Mouse (Mus musculus) right cerebral cortex, postnatal 10 days (tissue): Measurements from ENCODE around the gene Pmfbp1.
"Not testable (repeated sequence)": the region's sequence is repeated elsewhere in the genome, so short reads cannot be mapped to it uniquely, and the experiment has no call there.

Source experiments
- DNase-seq, 2 experiments: peaks; one replicate each; pipeline ENCODE4 v3.0.0; 2021; ENCODE audit warnings: low spot score in 2 of 2

Gene Pmfbp1

DNA sequence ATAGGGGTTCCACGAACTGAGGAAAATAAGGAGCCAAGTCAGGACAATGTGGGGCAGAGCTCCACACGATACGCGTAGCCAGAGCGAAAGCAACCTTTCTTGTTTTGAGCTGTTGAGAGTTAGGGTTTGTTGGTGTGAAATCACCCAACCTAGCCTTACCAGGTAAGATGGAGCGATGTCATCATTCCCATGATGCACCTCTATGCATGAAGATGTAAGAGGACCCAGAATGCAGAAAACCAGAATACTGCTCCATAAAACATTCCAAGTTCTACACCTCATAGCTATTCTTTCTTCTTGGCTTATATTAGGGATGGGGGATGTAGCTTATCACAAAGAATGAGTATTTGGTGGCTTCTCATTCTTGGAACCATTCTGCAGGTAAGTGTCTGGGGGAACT, at the start of gene Pmfbp1:
Gene Pmfbp1 (plus strand): TSS at position 301 of the 400 bp plus-strand sequence.
- no peak for DNase-seq

DNA sequence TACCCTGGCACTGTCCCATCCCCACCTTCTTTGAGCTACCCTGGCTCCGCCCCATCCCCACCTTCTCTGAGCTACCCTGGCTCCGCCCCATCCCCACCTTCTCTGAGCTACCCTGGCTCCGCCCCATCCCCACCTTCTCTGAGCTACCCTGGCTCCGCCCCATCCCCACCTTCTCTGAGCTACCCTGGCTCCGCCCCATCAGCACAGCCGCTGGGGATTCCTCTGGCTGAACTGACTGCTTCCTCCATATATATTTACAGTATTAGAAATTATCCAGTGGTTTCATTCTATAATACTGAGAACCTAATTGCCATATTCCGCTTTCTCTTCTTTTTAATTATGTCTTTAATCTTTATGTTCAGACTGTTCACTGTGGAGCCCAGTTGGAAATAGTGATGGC, 46.9 kb upstream of the Pmfbp1 start:
- not testable (repeated sequence) for DNase-seq

DNA sequence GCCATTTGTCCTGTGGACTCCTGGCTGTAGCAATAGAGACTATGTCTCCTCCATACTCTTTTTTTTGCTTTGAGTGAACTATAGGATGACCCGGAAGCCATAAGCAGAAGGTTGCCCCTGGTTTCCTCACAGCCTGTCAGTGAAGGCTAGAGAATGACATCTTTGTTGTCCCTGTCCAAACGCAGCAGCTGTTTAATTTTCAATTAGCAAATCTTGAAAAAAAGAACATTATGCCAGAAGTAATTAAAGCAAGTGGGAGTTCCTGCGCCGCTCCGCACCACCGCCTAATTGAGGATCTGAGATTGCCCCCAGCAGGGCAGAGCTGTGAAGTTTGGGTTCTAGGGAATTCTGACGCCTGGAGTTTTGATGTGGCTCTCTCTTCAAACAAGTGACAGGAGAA, 42.8 kb upstream of the Pmfbp1 start:
- DNase-seq, result no peak

DNA sequence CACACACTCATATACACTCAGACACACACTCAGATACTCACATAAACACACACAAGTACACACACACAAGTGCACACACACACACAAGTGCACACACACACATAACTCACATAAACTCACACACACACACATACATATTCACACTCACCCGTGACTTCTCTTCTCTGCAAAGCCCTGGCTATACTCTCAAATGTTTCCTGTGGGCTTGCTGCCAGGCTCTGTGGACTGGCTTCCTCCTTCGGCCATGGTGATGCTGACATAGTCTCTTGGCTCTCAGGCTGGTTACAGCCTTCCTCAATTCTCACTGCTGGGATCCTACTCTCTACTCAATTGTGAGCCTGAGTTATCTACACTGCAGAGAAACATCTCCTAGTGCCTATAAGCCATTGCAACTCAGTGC, 38.7 kb upstream of the Pmfbp1 start:
- peak; percentile 51 to 58 for DNase-seq

DNA sequence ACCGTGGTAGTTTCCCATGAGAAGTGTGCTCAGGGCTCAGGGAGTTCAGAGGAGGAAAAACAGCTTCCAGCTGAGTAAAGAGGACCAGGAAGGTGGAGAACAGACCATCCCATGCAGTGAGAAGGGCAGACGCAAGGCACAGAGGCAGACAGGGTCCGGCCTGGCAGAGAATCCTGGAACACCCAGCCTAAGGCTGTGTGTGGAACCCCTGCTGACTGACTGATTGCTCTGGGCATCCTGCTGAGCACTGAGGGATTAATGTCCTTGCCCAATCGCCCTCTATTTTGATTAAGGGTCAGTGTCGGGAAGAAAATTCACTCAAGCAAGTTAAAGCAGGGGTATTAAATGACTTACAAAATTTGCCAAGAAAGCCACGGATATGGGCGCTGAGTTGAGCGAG, 36.4 kb upstream of the Pmfbp1 start:
- DNase-seq, result no peak

DNA sequence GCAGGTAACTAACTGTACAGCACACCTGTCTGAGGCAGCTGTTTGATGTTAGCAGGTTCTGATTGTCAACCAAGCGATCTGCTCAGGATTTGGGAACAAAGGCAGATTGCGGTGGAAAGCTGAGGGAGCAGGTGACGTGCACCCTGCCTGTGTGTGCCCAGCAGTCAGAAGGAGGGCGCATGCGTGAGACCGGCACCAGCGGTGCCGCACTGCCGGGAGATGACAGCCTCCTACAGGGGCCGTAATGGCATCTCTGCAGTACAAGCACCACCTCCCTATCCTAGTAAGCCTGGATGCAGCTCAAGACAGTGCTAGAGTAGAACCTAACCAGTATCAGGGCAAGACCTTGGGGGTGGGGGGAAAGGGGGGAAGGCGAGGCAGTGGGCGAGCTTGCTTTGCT, 35.2 kb upstream of the Pmfbp1 start:
- DNase-seq, result peak in 1 of 2 experiments; percentile 65

DNA sequence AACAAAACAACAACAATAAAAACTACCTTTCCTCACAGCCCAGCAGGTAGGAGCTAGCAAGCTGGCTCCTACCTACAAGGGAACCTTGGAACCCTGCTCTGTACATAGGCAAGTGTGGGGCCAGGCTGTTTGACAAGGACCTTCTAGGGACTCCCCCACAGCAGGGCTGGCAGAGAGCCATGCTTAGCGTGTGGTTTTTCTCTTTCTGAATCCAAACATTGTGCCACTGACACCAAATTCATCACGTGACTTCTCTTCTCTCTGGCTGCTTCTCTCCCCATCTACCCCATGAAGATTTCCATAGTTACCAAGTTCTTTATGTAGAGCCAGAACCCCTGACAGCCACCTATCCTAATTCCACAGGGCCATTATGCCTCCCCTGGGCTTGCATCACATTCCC, 30.8 kb upstream of the Pmfbp1 start:
- DNase-seq, result no peak

DNA sequence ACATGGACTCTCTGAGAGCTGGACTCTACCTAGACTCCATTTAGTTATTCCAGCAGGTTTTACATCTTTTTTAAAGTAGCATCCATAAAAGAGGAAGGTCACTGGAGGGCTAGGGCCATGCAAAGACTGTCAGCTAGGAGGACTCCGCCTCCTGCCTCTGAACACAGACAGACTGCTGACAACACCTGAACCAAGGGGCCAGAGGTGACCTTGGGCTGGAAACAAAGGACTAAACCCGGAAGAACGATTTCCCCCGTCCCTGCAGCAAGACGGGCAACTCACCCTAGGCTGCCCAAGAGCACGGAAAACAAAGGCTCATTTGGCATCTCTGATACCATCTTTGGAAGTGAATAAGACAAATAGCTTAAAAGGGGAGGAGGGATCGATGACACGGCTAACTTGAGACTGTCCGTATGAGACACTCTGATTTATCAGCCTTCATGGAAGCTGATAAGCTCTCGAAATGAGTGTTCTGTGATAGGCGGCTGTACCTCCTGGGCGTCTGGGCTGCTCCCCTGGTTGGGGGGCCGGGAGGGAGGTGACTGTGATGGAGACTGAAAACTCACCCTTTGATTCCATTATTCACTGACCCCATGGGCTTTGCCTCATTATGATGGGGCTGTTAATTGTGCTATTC, 30.0 kb upstream of the Pmfbp1 start:
- no peak for DNase-seq

DNA sequence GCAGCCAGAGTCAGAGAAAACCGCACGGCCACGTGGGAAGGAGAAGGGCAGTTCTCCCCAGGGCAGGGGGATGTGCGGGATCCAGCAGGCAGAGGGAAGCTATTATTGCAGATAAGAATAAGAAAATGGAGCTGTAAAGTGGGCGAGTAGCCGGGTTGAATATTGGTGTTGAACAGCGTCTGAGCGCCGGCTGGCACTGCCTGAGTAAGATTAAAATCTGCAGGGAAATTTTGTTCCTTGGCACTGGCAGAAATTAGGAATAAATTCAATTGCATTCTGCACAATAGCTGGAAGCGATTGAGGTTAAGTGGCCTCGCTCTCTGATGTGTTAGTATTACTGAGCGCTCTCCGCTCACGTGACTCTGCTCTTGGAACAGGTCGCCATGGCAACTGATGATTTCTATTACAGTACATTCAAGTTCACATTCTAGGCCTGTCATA, 29.4 kb upstream of the Pmfbp1 start:
- DNase-seq, result peak; percentile 81 to 90

DNA sequence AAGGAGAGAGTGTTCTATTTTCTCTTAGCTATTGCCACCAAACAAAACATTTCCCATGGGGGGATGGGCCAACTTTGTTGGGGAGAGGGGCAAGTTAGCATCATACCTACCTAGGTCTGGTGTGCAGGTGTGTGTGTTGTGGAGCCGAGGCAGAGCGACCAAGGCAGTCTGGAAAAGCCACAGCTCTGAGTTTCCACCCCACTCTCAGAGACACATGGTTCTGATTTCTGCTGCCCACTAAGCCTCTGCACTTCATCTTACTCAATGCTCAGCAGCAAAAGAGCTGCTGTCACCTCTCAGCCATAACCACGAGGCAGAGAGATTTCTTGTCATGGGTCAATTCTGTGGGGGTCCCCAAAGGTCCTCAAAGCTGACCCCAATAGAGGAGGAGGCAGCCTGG, 28.8 kb upstream of the Pmfbp1 start:
- DNase-seq, result peak in 1 of 2 experiments; percentile 47

DNA sequence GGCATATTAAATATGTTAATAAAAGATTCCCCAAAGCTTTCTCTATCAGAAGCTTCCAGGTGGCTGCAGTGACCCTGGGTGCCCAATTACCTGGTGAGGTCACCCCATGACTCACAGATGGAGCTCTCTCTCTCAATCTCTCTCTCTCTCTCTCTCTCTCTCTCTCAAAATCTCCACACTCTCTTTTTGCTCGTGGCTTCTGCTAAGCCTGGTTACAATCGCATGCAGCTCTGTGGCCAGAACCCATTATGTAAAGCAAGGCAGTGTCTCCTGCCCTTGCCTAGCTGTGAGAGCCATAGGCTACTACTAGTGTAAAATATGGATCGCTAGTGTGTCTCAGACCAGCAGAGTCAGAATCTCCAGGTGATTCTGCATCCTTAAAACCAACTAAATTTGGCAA, 28.1 kb upstream of the Pmfbp1 start:
- DNase-seq, result no peak

DNA sequence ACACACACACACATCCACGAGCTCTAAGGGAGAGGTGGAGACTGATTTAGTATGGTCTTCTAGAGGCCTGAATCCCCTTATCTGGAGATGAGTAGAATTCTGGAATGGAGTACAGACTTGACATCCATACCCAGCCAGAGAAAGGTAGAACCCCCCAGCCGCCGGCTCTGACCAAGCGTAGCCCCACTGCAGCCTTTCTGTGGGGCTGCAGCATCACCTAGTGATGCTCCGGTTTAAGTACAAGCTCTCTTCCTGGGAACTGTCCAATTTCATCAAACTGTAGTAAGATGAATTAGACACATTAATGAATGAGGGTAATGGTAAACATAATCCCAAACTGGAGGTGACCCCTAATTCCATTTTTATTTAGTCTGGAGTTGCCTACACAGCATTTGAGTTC, 26.3 kb upstream of the Pmfbp1 start:
- DNase-seq, result peak; percentile 53 to 55

DNA sequence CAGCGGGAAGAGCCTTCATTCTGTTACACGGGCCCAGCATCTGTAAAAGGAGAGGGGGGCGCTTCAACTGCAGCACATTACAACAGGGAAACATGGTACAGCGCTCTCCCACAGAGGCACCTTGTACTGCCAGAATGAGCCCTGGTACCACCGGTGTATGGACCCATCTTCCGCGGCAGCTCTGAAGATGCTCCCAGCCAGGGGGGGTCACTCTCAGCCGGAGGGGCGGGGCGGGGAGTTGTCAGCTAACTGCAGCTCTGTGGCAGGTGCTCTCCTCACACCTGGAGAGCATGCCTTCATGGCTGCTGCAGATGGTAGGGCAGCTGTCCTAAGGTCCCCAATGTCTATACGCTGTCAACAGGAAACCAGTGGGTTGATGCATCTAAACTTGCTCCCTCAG, 25.7 kb upstream of the Pmfbp1 start:
- DNase-seq, result no peak

DNA sequence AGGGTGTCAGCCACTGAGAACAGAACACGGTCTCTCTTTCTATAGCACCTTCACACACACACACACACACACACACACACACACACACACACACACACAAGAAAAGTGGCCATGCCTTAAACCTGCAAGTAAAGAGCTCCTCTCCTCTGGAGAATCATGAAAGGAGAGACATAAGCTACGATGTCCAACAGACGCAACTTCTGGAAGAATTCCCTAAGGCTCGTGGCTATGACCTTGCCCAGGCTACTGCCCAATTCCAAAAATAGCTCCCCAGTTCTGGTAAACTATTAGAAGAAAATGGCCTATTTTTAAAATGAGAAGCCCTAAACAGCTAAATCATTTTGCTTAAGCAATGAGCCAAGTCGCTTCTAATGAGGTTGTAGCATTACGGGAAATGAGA, 22.0 kb upstream of the Pmfbp1 start:
- no peak for DNase-seq

DNA sequence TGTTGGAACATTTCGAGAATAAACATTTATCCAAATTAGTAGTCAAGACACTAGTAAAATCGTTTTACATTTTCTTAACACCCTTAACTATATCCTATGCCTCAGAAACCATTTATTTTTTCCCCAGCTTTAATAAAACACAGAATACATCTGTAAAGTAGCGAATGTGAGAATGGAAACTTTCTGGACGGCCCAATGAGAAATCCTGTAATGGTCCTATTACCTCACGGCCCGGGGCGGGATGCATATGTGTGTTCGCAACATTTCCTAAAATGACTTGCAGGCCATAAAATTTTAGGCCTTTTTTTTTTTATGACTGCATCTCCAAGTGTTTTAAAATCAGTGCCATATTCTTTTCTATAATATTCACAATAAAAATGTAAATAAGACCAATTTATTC, 21.4 kb upstream of the Pmfbp1 start:
- no peak for DNase-seq

DNA sequence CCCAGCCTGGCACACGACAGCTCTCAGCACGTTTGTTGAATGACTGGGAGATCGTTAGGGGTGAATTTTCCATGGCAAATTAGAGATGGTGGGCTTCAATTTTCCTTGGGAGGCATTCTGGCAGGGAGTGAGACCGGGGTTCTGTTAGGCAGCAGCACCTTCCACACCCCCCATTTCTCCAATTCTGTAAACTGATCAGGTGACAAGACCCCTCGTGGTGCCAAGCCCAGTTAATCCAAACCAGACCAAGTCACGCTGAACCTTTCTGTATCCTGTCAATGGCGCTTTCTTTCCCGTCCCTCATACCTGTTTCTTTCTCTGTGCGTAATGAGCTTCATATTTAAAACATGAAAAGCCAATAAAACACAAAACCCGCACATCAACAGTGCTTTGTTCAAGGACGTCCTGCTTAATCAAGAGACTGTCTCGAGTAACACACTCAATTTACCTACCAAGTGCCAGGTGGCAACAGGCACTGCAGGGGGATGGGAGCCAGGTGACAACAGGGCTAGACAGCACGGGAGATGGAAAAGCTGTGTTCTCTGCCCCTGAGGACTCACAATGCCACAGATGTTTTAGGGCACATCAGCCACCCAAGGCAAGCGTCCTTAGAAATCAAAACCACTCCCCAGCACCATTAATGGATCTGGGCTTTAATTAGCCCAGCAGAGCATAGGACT, 19.2 kb upstream of the Pmfbp1 start:
- no peak for DNase-seq

DNA sequence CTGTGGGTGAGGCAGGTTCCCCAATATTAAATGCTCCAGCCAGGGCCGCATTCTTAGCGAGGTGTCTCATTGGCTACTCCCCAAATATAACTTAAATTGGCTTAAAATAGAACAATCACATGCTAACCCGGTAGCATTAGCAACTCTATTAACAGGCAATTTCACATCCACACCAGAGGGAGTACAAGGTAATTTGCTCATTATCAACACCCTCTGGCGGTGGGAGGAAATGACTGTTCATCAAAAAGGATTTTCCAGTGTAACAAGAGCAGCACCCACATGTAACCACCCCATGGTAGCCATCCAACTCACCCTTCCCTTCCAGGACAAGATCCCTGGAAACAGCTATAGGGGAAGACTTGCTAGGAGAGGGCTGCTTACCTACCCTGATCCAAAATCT, 18.4 kb upstream of the Pmfbp1 start:
- DNase-seq, result no peak

DNA sequence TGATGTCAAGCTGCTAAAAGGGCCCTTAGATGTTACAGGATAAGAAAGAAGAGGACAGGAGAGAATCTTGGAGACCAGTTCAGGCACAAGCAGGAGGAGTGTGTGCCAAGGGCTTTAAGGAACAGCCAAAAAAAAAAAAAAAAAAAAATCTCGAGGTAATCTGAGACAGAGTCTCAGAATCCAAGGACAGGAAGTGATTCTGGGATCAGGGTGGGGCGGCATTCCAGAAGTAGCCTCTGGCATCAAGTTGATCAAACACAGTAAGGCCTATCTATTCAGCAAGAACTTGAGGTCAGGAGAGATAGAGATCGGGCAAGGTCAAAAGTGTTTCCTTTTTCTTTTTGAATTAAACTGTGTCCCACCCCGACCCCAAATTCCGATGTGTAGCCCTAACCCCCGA, 15.2 kb upstream of the Pmfbp1 start:
- no peak for DNase-seq

DNA sequence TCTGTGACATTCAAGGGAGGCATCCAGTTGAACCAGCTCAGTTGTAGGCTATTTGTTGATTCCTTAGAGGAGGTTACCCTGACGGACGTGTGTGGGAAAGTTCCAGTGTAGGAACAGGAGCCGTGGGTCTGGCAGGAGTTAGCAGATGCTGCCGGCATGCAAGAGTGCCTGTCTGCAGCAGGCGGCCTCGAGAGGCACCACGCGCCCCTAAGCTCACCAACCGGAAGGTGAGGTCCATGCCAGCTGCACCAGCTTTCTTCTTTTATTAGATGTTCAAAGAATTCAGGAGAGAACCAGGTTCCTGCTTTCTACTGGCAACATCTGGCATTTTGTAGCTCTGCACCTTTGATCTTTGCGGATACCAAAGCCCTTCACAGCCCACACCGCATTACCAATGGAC, 9.1 kb upstream of the Pmfbp1 start:
- no peak for DNase-seq

DNA sequence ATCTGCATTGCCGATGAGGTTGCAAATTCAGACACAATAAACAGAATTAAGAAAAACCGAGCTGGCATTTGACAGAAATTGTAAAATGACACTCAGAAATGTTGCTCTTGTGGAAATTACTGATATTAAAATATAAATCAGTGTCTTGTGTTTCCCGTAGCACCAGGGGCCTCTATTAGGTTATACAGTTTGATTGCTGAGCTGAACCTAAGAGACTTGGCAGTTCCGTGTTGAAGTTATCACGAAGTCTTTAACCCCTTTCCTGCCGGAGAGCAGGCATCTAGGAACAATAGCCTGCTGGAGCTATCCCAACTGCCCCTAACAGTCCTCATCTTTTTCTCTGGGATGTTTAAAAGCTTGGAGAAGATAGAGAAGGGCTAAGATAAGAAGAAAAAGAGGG, 8.3 kb upstream of the Pmfbp1 start:
- no peak for DNase-seq

DNA sequence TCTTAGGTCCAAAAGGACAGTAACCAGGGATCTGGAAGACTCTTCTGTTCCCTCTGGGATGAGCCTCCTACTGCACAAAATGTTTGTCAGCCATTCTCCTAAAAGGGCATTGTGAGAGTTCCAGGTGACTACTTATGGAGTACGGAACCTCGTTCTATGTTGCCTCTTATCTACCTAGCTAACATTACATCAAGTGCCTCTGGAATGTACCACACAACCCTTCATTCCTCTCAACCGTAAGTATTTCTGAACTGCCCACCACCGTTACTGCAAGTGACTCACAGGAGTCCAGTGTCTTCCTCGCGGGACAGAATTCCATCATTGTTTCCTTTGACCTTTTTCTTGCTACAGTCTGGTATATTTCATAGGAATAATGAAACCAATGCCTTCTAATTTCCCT, 1.0 kb upstream of the Pmfbp1 start:
- DNase-seq, result no peak

DNA sequence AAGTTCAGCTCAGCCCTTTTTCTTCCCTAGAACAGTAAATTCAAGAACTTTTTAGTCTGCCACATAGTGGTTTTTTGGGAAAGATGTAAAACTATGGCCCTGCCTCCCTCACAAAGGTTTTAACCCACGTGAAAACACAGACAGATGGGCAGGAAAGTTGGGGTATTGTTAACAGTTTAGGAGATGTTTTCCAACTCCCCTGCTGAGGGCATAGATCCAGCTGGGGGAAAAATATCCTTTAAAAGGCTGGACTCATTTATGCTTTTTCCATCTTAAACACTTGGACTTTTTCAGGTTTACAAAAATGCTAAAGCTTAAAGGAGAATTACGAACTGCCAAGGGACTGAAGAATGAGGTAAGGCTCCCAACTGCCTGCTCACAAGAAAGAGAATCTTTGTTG, 774 bp downstream of the Pmfbp1 start:
- peak in 1 of 2 experiments; percentile 38 for DNase-seq

DNA sequence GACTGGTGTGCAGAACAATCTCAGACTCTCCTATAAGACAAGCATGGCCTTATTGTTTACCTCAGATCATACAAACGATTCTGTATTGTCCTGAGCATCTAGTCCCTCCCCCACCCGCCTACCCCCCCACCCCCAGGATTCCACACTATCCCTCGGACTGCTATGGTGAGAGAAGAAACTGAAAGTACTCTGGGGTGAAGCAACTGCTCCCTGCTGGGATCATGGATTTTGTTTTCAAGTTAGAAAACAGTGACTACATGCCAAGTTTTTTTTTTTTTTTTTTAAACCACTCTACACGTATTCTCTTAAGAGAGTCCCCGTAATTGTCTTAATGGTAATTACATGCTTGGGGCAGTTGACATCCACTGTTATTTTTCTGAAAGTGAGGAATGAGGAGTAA, 3.6 kb downstream of the Pmfbp1 start:
- no peak for DNase-seq
